Mouse (Mus musculus) myocyte (in vitro differentiated cells): Measurements from ENCODE around the gene Zfp617.

Experiments used
- CEBPB ChIP-seq: IDR thresholded peaks from 2 replicates; pipeline ENCODE4 v1.6.1; 2011; ENCODE audit warnings: mild to moderate bottlenecking, moderate library complexity; ENCODE audit not compliant: poor library complexity, insufficient read depth, severe bottlenecking
- MYOG ChIP-seq, 3 experiments: IDR thresholded peaks; one replicate each; pipeline ENCODE4 v1.6.1; 2011; ENCODE audit warnings: control low read depth in 2 of 3, low read depth in 2 of 3, mild to moderate bottlenecking in 2 of 3; ENCODE audit not compliant: insufficient read length in 2 of 3, control insufficient read depth in 1 of 3, insufficient read depth in 1 of 3
- POLR2A ChIP-seq: IDR thresholded peaks from one replicate; pipeline ENCODE4 v1.6.1; 2011; ENCODE audit warnings: low read depth, mild to moderate bottlenecking, control low read depth, moderate library complexity; ENCODE audit not compliant: insufficient read length
- POLR2AphosphoS2 ChIP-seq: IDR thresholded peaks from one replicate; pipeline ENCODE4 v1.6.1; 2011; ENCODE audit warnings: low read depth, control low read depth; ENCODE audit not compliant: insufficient read length
- SRF ChIP-seq: IDR thresholded peaks from one replicate; pipeline ENCODE4 v1.6.1; 2011; ENCODE audit warnings: low read depth; ENCODE audit not compliant: control insufficient read depth, insufficient read length
- TCF12 ChIP-seq: IDR thresholded peaks from one replicate; pipeline ENCODE4 v1.6.1; 2011; ENCODE audit warnings: mild to moderate bottlenecking, control low read depth; ENCODE audit not compliant: poor library complexity, insufficient read depth, severe bottlenecking

- no peak for TF ChIP-seq POLR2A
- TF ChIP-seq MYOG (IDR thresholded peaks at IDR 0.05; ENCODE audit: control insufficient read depth in 1 of 3, insufficient read depth in 1 of 3, insufficient read length in 2 of 3, low read depth in 2 of 3), result no peak
- no peak for TF ChIP-seq POLR2AphosphoS2
- TF ChIP-seq TCF12, result no peak
- no peak for TF ChIP-seq SRF
- TF ChIP-seq CEBPB, result no peak
Observed at GRCm38 (mm10) chr8:71926551-71926950, 18.1 kb downstream of the Zfp617 start.
